ENCODE assay signal across 9 mouse cellular contexts in the genomic region with DNA sequence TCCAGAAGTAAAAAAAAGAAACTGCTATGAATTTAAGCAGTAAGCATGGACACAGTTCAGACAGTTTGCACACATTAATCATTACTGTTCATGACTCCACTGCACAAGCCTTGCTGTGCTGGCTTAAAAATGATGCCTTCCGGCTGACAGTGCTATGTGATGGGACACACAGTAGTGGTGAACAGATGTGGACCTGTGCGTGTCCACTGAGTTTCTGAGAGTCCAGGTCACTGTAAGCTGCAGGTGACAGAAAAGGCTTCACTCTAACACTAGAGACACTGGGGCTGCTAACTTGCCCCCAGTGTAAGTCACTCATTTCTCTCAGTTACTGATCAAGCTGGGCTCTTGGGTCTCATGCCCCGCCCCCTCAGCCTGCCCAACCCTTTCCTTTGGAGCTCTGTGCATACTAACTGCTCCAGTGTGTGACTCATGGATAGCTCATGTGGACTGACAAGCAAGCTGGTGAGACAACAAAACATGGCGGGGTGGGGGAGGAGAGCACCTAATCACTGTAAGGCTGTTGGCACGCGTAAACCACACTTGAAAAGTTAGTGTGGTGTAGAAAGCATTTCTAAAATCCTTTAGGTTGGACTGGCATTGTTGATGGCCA. TPM values are rescaled to one million over a fixed set of nuclear protein-coding genes. Genes with fewer than 3 reads are reported as not detected.
DNase-seq lines count a peak whose midpoint lies in the region; ATAC-seq and TF ChIP-seq lines count a peak whose summit lies in the region.
"Had no signal": no experiment of that assay in that cellular context is flagged by ENCODE, and none has a peak within 500 bp of the region (broad histone marks: within the 10 kb centered on the region; RNA-seq: fewer than 3 reads in every experiment).

No protein-coding gene starts in this region.

- H3K4me3 ChIP-seq in lung, embryonic 16.5 days (ENCODE audit: low read length) = no peak overlapping the region
- H3K4me3 ChIP-seq in intestine, embryonic 14.5 days (ENCODE audit: low read depth, low read length) = no peak overlapping the region
- H3K4me3 ChIP-seq in olfactory bulb, adult 2 months (ENCODE audit: insufficient read depth, low read depth, low read length) = no peak overlapping the region
- H3K4me3 ChIP-seq in hindbrain, embryonic 14.5 days (replicated peaks; ENCODE audit: low read length) = no peak overlapping the region

- no peak overlapping the region for H3K9ac ChIP-seq in lung, embryonic 16.5 days (ENCODE audit: low read length)
- no peak overlapping the region for H3K9ac ChIP-seq in intestine, embryonic 14.5 days (ENCODE audit: low read length)
- no peak overlapping the region for H3K9ac ChIP-seq in hindbrain, embryonic 14.5 days

- H3K27ac ChIP-seq in lung, embryonic 16.5 days (ENCODE audit: low read length) = no peak overlapping the region
- no peak overlapping the region for H3K27ac ChIP-seq in intestine, embryonic 14.5 days (ENCODE audit: low read depth)
- peak overlapping the region; percentile 89 for H3K27ac ChIP-seq in olfactory bulb, adult 2 months (ENCODE audit: insufficient read depth, low read depth, low read length)
- no peak overlapping the region for H3K27ac ChIP-seq in hindbrain, embryonic 14.5 days

- no peaks in the 10 kb centered on the region for H3K27me3 ChIP-seq in lung, embryonic 16.5 days (ENCODE audit: control insufficient read depth, insufficient read depth, low read depth, low read length)
- no peaks in the 10 kb centered on the region for H3K27me3 ChIP-seq in intestine, embryonic 14.5 days (replicated peaks; ENCODE audit: control insufficient read depth, insufficient read depth, low read length)
- no peaks in the 10 kb centered on the region for H3K27me3 ChIP-seq in hindbrain, embryonic 14.5 days (ENCODE audit: control insufficient read depth, insufficient read depth, low read length)

- WGBS in lung, embryonic 16.5 days = 57% methylated on average over 6 of the region's 6 CpGs
- WGBS in intestine, embryonic 14.5 days = 65% methylated on average over 6 of the region's 6 CpGs
- WGBS in olfactory bulb, adult 2 months = 47% methylated on average over 6 of the region's 6 CpGs
- WGBS in hindbrain, embryonic 14.5 days = 84% methylated on average over 6 of the region's 6 CpGs

- DNase-seq in lung, postnatal 36 days = no peak
- peak; percentile 66 for DNase-seq in R1 (ENCODE audit: low read depth, low spot score)
- peak; percentile 58 for DNase-seq in intestine, embryonic 14.5 days (ENCODE audit: low spot score)
- DNase-seq in ovary, postnatal 36 days (ENCODE audit: low spot score) = no peak
- no peak for DNase-seq in hindbrain, embryonic 14.5 days (ENCODE audit: low spot score)
- no peak for DNase-seq in thymus, postnatal 14 days

- no peaks in the 10 kb centered on the region for H3K9me3 ChIP-seq in lung, embryonic 16.5 days (ENCODE audit: control insufficient read depth, low read length)
- no peaks in the 10 kb centered on the region for H3K9me3 ChIP-seq in intestine, embryonic 14.5 days (ENCODE audit: control insufficient read depth, low read length)
- H3K9me3 ChIP-seq in hindbrain, embryonic 14.5 days (ENCODE audit: control insufficient read depth, low read length) = no peaks in the 10 kb centered on the region

- no peaks in the 10 kb centered on the region for H3K36me3 ChIP-seq in lung, embryonic 16.5 days (ENCODE audit: control insufficient read depth, insufficient read depth, low read length)
- no peaks in the 10 kb centered on the region for H3K36me3 ChIP-seq in intestine, embryonic 14.5 days (ENCODE audit: control insufficient read depth, insufficient read depth, low read length)
- no peaks in the 10 kb centered on the region for H3K36me3 ChIP-seq in hindbrain, embryonic 14.5 days (replicated peaks; ENCODE audit: control insufficient read depth, insufficient read depth)

- H3K4me2 ChIP-seq in lung, embryonic 16.5 days (ENCODE audit: low read depth, low read length) = no peak overlapping the region
- no peak overlapping the region for H3K4me2 ChIP-seq in intestine, embryonic 14.5 days (ENCODE audit: low read length)
- H3K4me2 ChIP-seq in hindbrain, embryonic 14.5 days (replicated peaks) = no peak overlapping the region

- peaks cover 3% of the 10 kb centered on the region; the same call in 1 of the 2 replicates for H3K4me1 ChIP-seq in lung, embryonic 16.5 days (replicated peaks; ENCODE audit: control insufficient read depth, insufficient read depth, low read length)
- H3K4me1 ChIP-seq in intestine, embryonic 14.5 days (replicated peaks; ENCODE audit: control insufficient read depth, insufficient read depth, low read length) = no peaks in the 10 kb centered on the region
- peaks cover 43% of the 10 kb centered on the region for H3K4me1 ChIP-seq in olfactory bulb, adult 2 months (ENCODE audit: control insufficient read depth, insufficient read depth, low read length)
- H3K4me1 ChIP-seq in hindbrain, embryonic 14.5 days (replicated peaks; ENCODE audit: control insufficient read depth, insufficient read depth, low read length) = no peaks in the 10 kb centered on the region

- no peak for TF ChIP-seq POLR2A in olfactory bulb, adult 2 months (IDR thresholded peaks at IDR 0.05; ENCODE audit: insufficient read depth, low read depth, low read length)

- peak; percentile 85 for ATAC-seq in lung, embryonic 16.5 days (ENCODE audit: low read depth)
- ATAC-seq in intestine, embryonic 14.5 days (replicated peaks; ENCODE audit: low FRiP score, low TSS enrichment, low read depth) = peak; percentile 82
- no peak for ATAC-seq in hindbrain, embryonic 14.5 days (ENCODE audit: low FRiP score)

- no peak for TF ChIP-seq CTCF in olfactory bulb, adult 2 months (IDR thresholded peaks at IDR 0.05; ENCODE audit: insufficient read depth, low read depth, low read length)

RNA-seq across cellular contexts. Expression of gene Panx1, which starts 23.5 kb away (rescaled TPM):
- 23.0 and 27.3 TPM in 2 replicates for polyA plus RNA-seq in lung, embryonic 16.5 days (2015; fragmentation: Nextera tagmentation; extraction: Ambion mirVana)
- polyA plus RNA-seq in intestine, embryonic 14.5 days (2014; fragmentation: Nextera tagmentation; extraction: Ambion mirVana) = 54.5 and 60.3 TPM in 2 replicates
- polyA plus RNA-seq in olfactory bulb, adult 2 months (2012; ENCODE audit: insufficient read depth, insufficient read length, low replicate concordance, missing spikeins) = not detected in 2 replicates
- polyA plus RNA-seq in hindbrain, embryonic 14.5 days (2014; fragmentation: Nextera tagmentation; extraction: Ambion mirVana) = 197 and 225 TPM in 2 replicates

RNA-seq across cellular contexts. Expression of gene Hephl1, which starts 43.1 kb away (rescaled TPM):
- polyA plus RNA-seq in lung, embryonic 16.5 days (2015; fragmentation: Nextera tagmentation; extraction: Ambion mirVana) = not detected in 2 replicates
- polyA plus RNA-seq in intestine, embryonic 14.5 days (2014; fragmentation: Nextera tagmentation; extraction: Ambion mirVana) = not detected in 2 replicates
- polyA plus RNA-seq in olfactory bulb, adult 2 months (2012; ENCODE audit: insufficient read depth, insufficient read length, low replicate concordance, missing spikeins) = not detected in 2 replicates
- not detected in 2 replicates for polyA plus RNA-seq in hindbrain, embryonic 14.5 days (2014; fragmentation: Nextera tagmentation; extraction: Ambion mirVana)
- polyA plus RNA-seq: cortical plate, adult 2 months had no signal

Comparison
In these comparisons a context has a peak if more than half of its experiments do, and no peak if none do; other contexts are left out.
1. DNase-seq: peak in R1 (single experiment) and intestine, embryonic 14.5 days (single experiment); none in lung, postnatal 36 days (single experiment), ovary, postnatal 36 days (single experiment), hindbrain, embryonic 14.5 days (single experiment) and thymus, postnatal 14 days (single experiment).
2. RNA of gene Panx1, which starts 23.5 kb away (polyA plus RNA-seq): 197 to 225 TPM in hindbrain, embryonic 14.5 days, 54.5 to 60.3 TPM in intestine, embryonic 14.5 days and 23.0 to 27.3 TPM in lung, embryonic 16.5 days; not detected in olfactory bulb, adult 2 months; every median in the first group is over 10 times any median in the second.